Mouse (Mus musculus) left cerebral cortex, adult 2 months (tissue): ENCODE results near the gene Fam20c. TPM values are rescaled to one million over a fixed set of nuclear protein-coding genes. Genes with fewer than 3 reads are reported as not detected.

Source experiments
- DNase-seq, 2 experiments: peaks; one replicate each; pipeline ENCODE4 v3.0.0; 2021 to 2022; ENCODE audit warnings: low spot score in 2 of 2, mixed read lengths in 1 of 2; ENCODE audit errors: extremely low spot score in 1 of 2
- H3K27ac ChIP-seq: fragments of 200-600 bp; 2 replicates; pipeline ENCODE4 v1.8.1; 2022
- H3K4me3 ChIP-seq: fragments of 200-600 bp; 2 replicates; pipeline ENCODE4 v1.8.1; 2022
- CTCF ChIP-seq: fragments of 200-600 bp; IDR thresholded peaks from 2 replicates; pipeline ENCODE4 v1.8.1; 2022; ENCODE audit warnings: antibody characterized with exemption, mild to moderate bottlenecking, moderate library complexity
- intact Hi-C: fragments of 180-260 bp; cut with DNase I; formaldehyde crosslinking; loops from one replicate; pipeline ENCODE4 v1.15.1; 2025
- total RNA-seq, 2 experiments: library from RNA; stranded (reverse); gene quantifications; 2 replicates each; pipeline ENCODE4 v1.2.3; 2021

Gene Fam20c
- total RNA-seq, 2 experiments from 2014 or later, result 33.2 to 37.4 TPM

- DNase-seq, result no peak
- intact Hi-C loops, result no loop called here
- Histone ChIP-seq H3K27ac (no peak overlapping the region), H3K4me3 (no peak overlapping the region)
- no peak for TF ChIP-seq CTCF
Measured at GRCm38 (mm10) chr5:138785986-138786515, 31.7 kb downstream of the Fam20c start.

GRCm38 (mm10) chr5:138787648-138788047 lies 33.3 kb downstream of the Fam20c start:
- no peak for DNase-seq
- no peak overlapping the region for H3K4me3 ChIP-seq
- H3K27ac ChIP-seq, result no peak overlapping the region
- intact Hi-C loops, result no loop called here
- TF ChIP-seq CTCF, result no peak

- no peak overlapping the region for H3K27ac ChIP-seq
- intact Hi-C loops, result no loop called here
- peak in 1 of 2 experiments; percentile 29 for DNase-seq
Measured at GRCm38 (mm10) chr5:138788481-138789211, 34.3 kb downstream of the Fam20c start.

GRCm38 (mm10) chr5:138790954-138791480 lies 36.7 kb downstream of the Fam20c start:
- no peak overlapping the region for H3K4me3 ChIP-seq
- intact Hi-C loops, result no loop called here
- no peak for TF ChIP-seq CTCF
- H3K27ac ChIP-seq, result no peak overlapping the region
- DNase-seq, result no peak

More at GRCm38 (mm10) chr5:138788481-138789211, 34.3 kb downstream of the Fam20c start:
- H3K4me3 ChIP-seq, result no peak overlapping the region
- no peak for TF ChIP-seq CTCF

GRCm38 (mm10) chr5:138801588-138802116 lies 47.3 kb downstream of the Fam20c start:
- no peak for TF ChIP-seq CTCF
- intact Hi-C loops, result no loop called here
- no peak overlapping the region for H3K27ac ChIP-seq
- H3K4me3 ChIP-seq, result no peak overlapping the region
- no peak for DNase-seq

- TF ChIP-seq CTCF, result no peak
- H3K27ac ChIP-seq, result no peak overlapping the region
- intact Hi-C loops, result no loop called here
- no peak overlapping the region for H3K4me3 ChIP-seq
- no peak for DNase-seq
Measured at GRCm38 (mm10) chr5:138804286-138804685, 50.0 kb downstream of the Fam20c start.

GRCm38 (mm10) chr5:138809767-138810166 lies 55.5 kb downstream of the Fam20c start:
- TF ChIP-seq CTCF, result no peak
- intact Hi-C loops, result no loop called here
- Histone ChIP-seq H3K4me3 (no peak overlapping the region), H3K27ac (no peak overlapping the region)
- DNase-seq, result no peak

- intact Hi-C loops, result no loop called here
- Histone ChIP-seq H3K27ac (no peak within 1 kb of the TSS), H3K4me3 (no peak within 1 kb of the TSS)
- DNase-seq, result no peak
- no peak for TF ChIP-seq CTCF
Measured at GRCm38 (mm10) chr5:138819780-138820179, 65.5 kb downstream of the Fam20c start, which contains the start of gene Gm5294. Gene Gm5294, plus strand, starts transcription at chr5:138820080.

GRCm38 (mm10) chr5:138820717-138821332 lies 66.5 kb downstream of the Fam20c start:
- no peak for DNase-seq
- intact Hi-C loops, result no loop called here
- Histone ChIP-seq H3K27ac (no peak overlapping the region), H3K4me3 (no peak overlapping the region)
- no peak for TF ChIP-seq CTCF

GRCm38 (mm10) chr5:138825090-138825489 lies 70.8 kb downstream of the Fam20c start:
- H3K27ac ChIP-seq, result no peak overlapping the region
- TF ChIP-seq CTCF, result no peak
- H3K4me3 ChIP-seq, result no peak overlapping the region
- DNase-seq, result no peak
- intact Hi-C loops, result no loop called here

GRCm38 (mm10) chr5:138833406-138833805 lies 79.1 kb downstream of the Fam20c start:
- TF ChIP-seq CTCF, result no peak
- Histone ChIP-seq H3K27ac (no peak overlapping the region), H3K4me3 (no peak overlapping the region)
- intact Hi-C loops, result no loop called here
- no peak for DNase-seq

- DNase-seq, result no peak
- H3K4me3 ChIP-seq, result no peak overlapping the region
- no peak for TF ChIP-seq CTCF
- H3K27ac ChIP-seq, result no peak overlapping the region
- intact Hi-C loops, result no loop called here
Measured at GRCm38 (mm10) chr5:138834910-138835309, 80.6 kb downstream of the Fam20c start.
